Mouse (Mus musculus): ENCODE data around the gene Csde1. TPM values are rescaled to one million over a fixed set of nuclear protein-coding genes. Genes with fewer than 3 reads are reported as not detected.

Gene Csde1
- total RNA-seq, 1 experiment: 323 TPM

DNA sequence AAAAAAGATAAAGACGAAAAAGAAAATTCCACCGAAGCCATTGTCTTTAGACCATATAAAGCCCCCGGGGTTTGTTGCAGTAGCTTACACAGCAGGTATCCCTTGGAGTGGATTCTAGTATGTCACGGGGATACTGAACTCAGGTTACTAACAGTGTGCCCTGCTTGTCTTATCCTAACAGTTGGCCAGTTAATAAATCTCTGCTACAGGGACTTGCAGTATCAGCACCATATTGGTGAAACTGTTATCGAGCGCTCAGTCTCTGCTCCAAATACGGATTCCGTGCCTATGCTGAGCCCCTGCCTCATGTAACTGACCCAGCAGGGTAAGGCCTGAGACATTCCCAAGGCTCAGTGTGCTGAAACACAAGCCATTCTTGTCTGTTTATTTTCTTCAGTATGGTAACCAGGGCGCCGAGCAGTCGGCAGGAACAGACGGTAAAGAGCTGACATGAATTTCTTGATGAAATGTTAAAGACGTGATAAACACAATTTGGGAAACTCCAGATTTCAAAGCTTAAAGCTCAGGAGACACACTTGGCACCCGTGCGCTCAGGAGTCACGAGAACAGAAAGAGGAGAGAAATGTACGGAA, 61.7 kb downstream of the Csde1 start:
- H3K9me3 ChIP-seq (ENCODE audit: control insufficient read depth, insufficient read depth, low read depth, low read length): no peaks in the 10 kb centered on the region
- DNase-seq (ENCODE audit: low read depth, low spot score): no peak
- H3K27ac ChIP-seq (ENCODE audit: insufficient read depth, low read depth, low read length, poor library complexity, severe bottlenecking): no peak overlapping the region
- H3K36me3 ChIP-seq (ENCODE audit: control insufficient read depth, insufficient read depth, low read length, poor library complexity, severe bottlenecking): no peaks in the 10 kb centered on the region
- H3K4me3 ChIP-seq (ENCODE audit: insufficient read depth in 1 of 2, low read depth in 1 of 2, low read length in 2 of 2, poor library complexity in 1 of 2, severe bottlenecking in 1 of 2): no peak overlapping the region; a peak in 1 of 4 replicates
- H3K4me1 ChIP-seq (ENCODE audit: control insufficient read depth in 2 of 2, insufficient read depth in 2 of 2, low read length in 2 of 2, poor library complexity in 1 of 2): 0 out of 4 replicates have a peak, but pooled peaks cover 0 to 3% of the 10 kb centered on the region in 2 experiments
- in situ Hi-C loops (cut with MboI; ENCODE audit: low sequenced_read_pairs in 2 of 2, unreplicated experiment in 2 of 2): no loop called here
- no peak overlapping the region for H3K9ac ChIP-seq (ENCODE audit: insufficient read depth, low read depth, low read length, poor library complexity, severe bottlenecking)
- TF ChIP-seq HCFC1 (IDR thresholded peaks at IDR 0.05; ENCODE audit: borderline replicate concordance, insufficient read depth, low read length): no peak
- no peak for TF ChIP-seq MAFK (IDR thresholded peaks at IDR 0.05; ENCODE audit: insufficient read depth, low read depth, low read length)
- TF ChIP-seq ZC3H11A (IDR thresholded peaks at IDR 0.05; ENCODE audit: borderline replicate concordance, low read depth, low read length): no peak
- TF ChIP-seq CHD2 (IDR thresholded peaks at IDR 0.05; ENCODE audit: low read depth, low read length): no peak
- TF ChIP-seq ZNF384 (IDR thresholded peaks at IDR 0.05; ENCODE audit: low read depth, low read length): no peak

DNA sequence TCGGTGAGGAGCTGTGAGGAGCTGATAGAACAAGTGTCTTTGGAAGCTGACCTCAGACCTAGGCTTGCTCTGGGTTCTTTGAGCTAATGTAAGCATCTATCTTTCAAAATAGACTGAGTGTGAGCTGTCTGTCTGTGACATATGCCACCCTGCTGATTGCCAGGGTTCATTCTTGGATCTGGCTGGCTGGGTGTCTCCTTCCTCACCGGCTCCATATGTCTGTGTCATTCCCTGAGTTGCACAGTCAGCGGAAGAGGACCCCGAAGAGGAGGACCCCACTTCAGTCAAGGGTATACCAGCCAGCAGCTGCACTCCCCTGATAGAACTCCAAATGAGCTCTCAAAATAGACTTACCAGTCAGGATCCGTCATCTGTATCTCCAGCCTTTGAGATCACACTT, 62.5 kb downstream of the Csde1 start:
- Histone ChIP-seq H3K4me3 (ENCODE audit: insufficient read depth in 1 of 2, low read depth in 1 of 2, low read length in 2 of 2, poor library complexity in 1 of 2, severe bottlenecking in 1 of 2) (no peak overlapping the region), H3K9me3 (ENCODE audit: control insufficient read depth, insufficient read depth, low read depth, low read length) (no peaks in the 10 kb centered on the region), H3K36me3 (ENCODE audit: control insufficient read depth, insufficient read depth, low read length, poor library complexity, severe bottlenecking) (no peaks in the 10 kb centered on the region), H3K27ac (ENCODE audit: insufficient read depth, low read depth, low read length, poor library complexity, severe bottlenecking) (no peak overlapping the region), H3K9ac (ENCODE audit: insufficient read depth, low read depth, low read length, poor library complexity, severe bottlenecking) (no peak overlapping the region), H3K4me1 (ENCODE audit: control insufficient read depth in 2 of 2, insufficient read depth in 2 of 2, low read length in 2 of 2, poor library complexity in 1 of 2) (0 out of 4 replicates have a peak, but pooled peaks cover 0 to 3% of the 10 kb centered on the region in 2 experiments)
- in situ Hi-C loops (cut with MboI; ENCODE audit: low sequenced_read_pairs in 2 of 2, unreplicated experiment in 2 of 2): no loop called here
- TF ChIP-seq CHD2 (IDR thresholded peaks at IDR 0.05; ENCODE audit: low read depth, low read length): no peak
- no peak for TF ChIP-seq ZNF384 (IDR thresholded peaks at IDR 0.05; ENCODE audit: low read depth, low read length)
- TF ChIP-seq ZC3H11A (IDR thresholded peaks at IDR 0.05; ENCODE audit: borderline replicate concordance, low read depth, low read length): no peak
- no peak for TF ChIP-seq MAFK (IDR thresholded peaks at IDR 0.05; ENCODE audit: insufficient read depth, low read depth, low read length)
- TF ChIP-seq HCFC1 (IDR thresholded peaks at IDR 0.05; ENCODE audit: borderline replicate concordance, insufficient read depth, low read length): no peak
- no peak for DNase-seq (ENCODE audit: low read depth, low spot score)

- H3K4me3 ChIP-seq (ENCODE audit: insufficient read depth in 1 of 2, low read depth in 1 of 2, low read length in 2 of 2, poor library complexity in 1 of 2, severe bottlenecking in 1 of 2): no peak overlapping the region
- H3K9ac ChIP-seq (ENCODE audit: insufficient read depth, low read depth, low read length, poor library complexity, severe bottlenecking): no peak overlapping the region
- TF ChIP-seq HCFC1 (IDR thresholded peaks at IDR 0.05; ENCODE audit: borderline replicate concordance, insufficient read depth, low read length) (no peak), ZNF384 (IDR thresholded peaks at IDR 0.05; ENCODE audit: low read depth, low read length) (0 out of 2 replicates have a peak, but pooled peaks have one; percentile 32)
- 0 out of 4 replicates have a peak, but pooled peaks cover 0 to 3% of the 10 kb centered on the region in 2 experiments for H3K4me1 ChIP-seq (ENCODE audit: control insufficient read depth in 2 of 2, insufficient read depth in 2 of 2, low read length in 2 of 2, poor library complexity in 1 of 2)
- in situ Hi-C loops (cut with MboI; ENCODE audit: low sequenced_read_pairs in 2 of 2, unreplicated experiment in 2 of 2): no loop called here
- H3K9me3 ChIP-seq (ENCODE audit: control insufficient read depth, insufficient read depth, low read depth, low read length): no peaks in the 10 kb centered on the region
- H3K36me3 ChIP-seq (ENCODE audit: control insufficient read depth, insufficient read depth, low read length, poor library complexity, severe bottlenecking): no peaks in the 10 kb centered on the region
- H3K27ac ChIP-seq (ENCODE audit: insufficient read depth, low read depth, low read length, poor library complexity, severe bottlenecking): no peak overlapping the region; the same call in 1 of the 2 replicates
- DNase-seq (ENCODE audit: low read depth, low spot score): peak; percentile 65
Observed at GRCm38 (mm10) chr3:103085986-103086385, 65.8 kb downstream of the Csde1 start.

GRCm38 (mm10) chr3:103091753-103092152, 71.5 kb downstream of the Csde1 start:
- in situ Hi-C loops (cut with MboI; ENCODE audit: low sequenced_read_pairs in 2 of 2, unreplicated experiment in 2 of 2): no loop called here

More at GRCm38 (mm10) chr3:103091753-103092152, 71.5 kb downstream of the Csde1 start:
- TF ChIP-seq HCFC1 (IDR thresholded peaks at IDR 0.05; ENCODE audit: borderline replicate concordance, insufficient read depth, low read length) (no peak), CHD2 (IDR thresholded peaks at IDR 0.05; ENCODE audit: low read depth, low read length) (no peak), ZNF384 (IDR thresholded peaks at IDR 0.05; ENCODE audit: low read depth, low read length) (no peak), MAFK (IDR thresholded peaks at IDR 0.05; ENCODE audit: insufficient read depth, low read depth, low read length) (no peak), ZC3H11A (IDR thresholded peaks at IDR 0.05; ENCODE audit: borderline replicate concordance, low read depth, low read length) (no peak)
- Histone ChIP-seq H3K4me1 (ENCODE audit: control insufficient read depth in 2 of 2, insufficient read depth in 2 of 2, low read length in 2 of 2, poor library complexity in 1 of 2) (no peaks in the 10 kb centered on the region), H3K36me3 (ENCODE audit: control insufficient read depth, insufficient read depth, low read length, poor library complexity, severe bottlenecking) (no peaks in the 10 kb centered on the region), H3K9ac (ENCODE audit: insufficient read depth, low read depth, low read length, poor library complexity, severe bottlenecking) (no peak overlapping the region), H3K9me3 (ENCODE audit: control insufficient read depth, insufficient read depth, low read depth, low read length) (no peaks in the 10 kb centered on the region), H3K27ac (ENCODE audit: insufficient read depth, low read depth, low read length, poor library complexity, severe bottlenecking) (no peak overlapping the region), H3K4me3 (ENCODE audit: insufficient read depth in 1 of 2, low read depth in 1 of 2, low read length in 2 of 2, poor library complexity in 1 of 2, severe bottlenecking in 1 of 2) (no peak overlapping the region)
- DNase-seq (ENCODE audit: low read depth, low spot score): no peak

Measured in ES-E14 (cell line).